Mouse (Mus musculus): Measurements from ENCODE around the gene Zbtb11.

DNA sequence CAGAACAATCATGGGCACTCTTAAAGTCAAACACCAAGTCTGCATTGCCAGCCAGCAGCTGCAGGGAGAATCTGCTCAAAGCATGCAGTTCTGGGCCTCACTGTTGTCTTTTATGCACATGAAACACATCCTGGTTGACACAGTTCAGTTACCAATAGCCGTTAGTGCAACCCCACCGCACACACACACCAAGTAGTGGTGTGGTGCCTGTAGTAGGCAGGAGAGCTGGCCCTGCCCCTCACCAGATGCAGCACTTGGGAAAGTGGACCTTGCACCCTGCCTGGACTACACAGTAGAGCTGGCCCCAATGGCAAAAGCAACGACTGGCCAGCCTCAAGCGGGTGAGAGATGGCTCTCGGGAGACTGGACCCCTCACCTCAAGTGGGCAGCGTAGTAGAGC, 34.0 kb upstream of the Zbtb11 start:
- TF ChIP-seq CTCF (IDR thresholded peaks at IDR 0.05) (no peak), POLR2A (IDR thresholded peaks at IDR 0.05; ENCODE audit: insufficient read depth, low read depth, low read length) (no peak), EP300 (IDR thresholded peaks at IDR 0.05; ENCODE audit: insufficient read depth, low read depth, low read length) (no peak)
